Mouse (Mus musculus): ENCODE results near the gene Cdh23.

- TF ChIP-seq CTCF (IDR thresholded peaks at IDR 0.05) (no peak), EP300 (IDR thresholded peaks at IDR 0.05; ENCODE audit: insufficient read depth, low read depth, low read length) (no peak)
Observed at GRCm38 (mm10) chr10:60577920-60578737, 118.2 kb downstream of the Cdh23 start.

Measured in heart, adult 2 months (tissue).